Mouse (Mus musculus) frontal cortex, postnatal 14 days (tissue): Measurements from ENCODE around the gene Eci2.
"Not testable (repeated sequence)": the region's sequence is repeated elsewhere in the genome, so short reads cannot be mapped to it uniquely, and the experiment has no call there.

Source experiments
- DNase-seq, 2 experiments: peaks; one replicate each; pipeline ENCODE4 v3.0.0; 2022; ENCODE audit warnings: low spot score in 2 of 2

The Eci2 gene

GRCm38 (mm10) chr13:34993085-34993484, 33.8 kb downstream of the Eci2 start:
- DNase-seq: no peak

- no peak for DNase-seq
Observed at GRCm38 (mm10) chr13:34991581-34992273, 35.2 kb downstream of the Eci2 start.

GRCm38 (mm10) chr13:34983479-34983878, 43.4 kb downstream of the Eci2 start:
- not testable (repeated sequence) for DNase-seq

GRCm38 (mm10) chr13:34978635-34979034, 48.3 kb downstream of the Eci2 start:
- not testable (repeated sequence) for DNase-seq

GRCm38 (mm10) chr13:34977410-34977809, 49.5 kb downstream of the Eci2 start:
- DNase-seq: no peak

GRCm38 (mm10) chr13:34976116-34976515, 50.8 kb downstream of the Eci2 start:
- no peak for DNase-seq

DNA sequence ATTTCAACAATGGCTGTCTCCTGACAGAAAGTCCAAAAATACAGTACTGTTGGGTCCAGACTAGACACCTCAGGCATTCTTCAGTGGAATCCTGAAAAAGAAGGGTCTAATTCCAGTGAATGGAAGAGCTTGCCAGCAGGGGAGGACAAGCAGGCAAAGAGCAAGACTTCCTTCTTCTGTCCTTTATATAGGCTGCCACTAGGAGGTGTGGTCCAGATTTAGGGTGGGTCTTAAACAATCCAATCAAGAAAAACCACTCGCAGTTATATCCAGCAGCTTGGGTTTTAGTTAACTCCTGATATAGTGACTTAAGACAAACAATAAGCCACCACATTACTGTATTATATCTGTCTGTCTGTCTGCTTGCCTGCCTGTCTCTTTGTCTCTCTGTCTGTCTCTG, 53.1 kb downstream of the Eci2 start:
- DNase-seq: no peak

DNA sequence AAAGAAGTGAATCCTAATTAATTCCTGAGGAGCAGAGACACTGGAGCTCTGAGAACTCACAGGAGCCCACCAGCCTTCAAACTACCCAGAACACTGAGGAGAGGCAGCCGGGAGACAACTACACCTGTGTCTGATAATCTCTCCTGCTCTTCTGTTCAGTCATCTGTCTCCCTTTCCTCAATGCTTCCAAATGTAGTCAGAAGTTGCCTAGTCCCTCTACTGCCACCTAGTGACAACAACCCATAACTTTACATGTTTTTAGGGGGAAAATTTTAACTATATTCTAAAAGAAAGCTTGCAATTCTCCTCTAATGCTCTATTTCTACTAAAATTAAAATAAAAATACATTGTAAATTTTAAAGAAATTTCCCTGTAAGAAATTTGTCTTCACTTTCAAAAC, 53.7 kb downstream of the Eci2 start:
- DNase-seq: no peak

GRCm38 (mm10) chr13:34972456-34972855, 54.4 kb downstream of the Eci2 start:
- DNase-seq: not testable (repeated sequence)

DNA sequence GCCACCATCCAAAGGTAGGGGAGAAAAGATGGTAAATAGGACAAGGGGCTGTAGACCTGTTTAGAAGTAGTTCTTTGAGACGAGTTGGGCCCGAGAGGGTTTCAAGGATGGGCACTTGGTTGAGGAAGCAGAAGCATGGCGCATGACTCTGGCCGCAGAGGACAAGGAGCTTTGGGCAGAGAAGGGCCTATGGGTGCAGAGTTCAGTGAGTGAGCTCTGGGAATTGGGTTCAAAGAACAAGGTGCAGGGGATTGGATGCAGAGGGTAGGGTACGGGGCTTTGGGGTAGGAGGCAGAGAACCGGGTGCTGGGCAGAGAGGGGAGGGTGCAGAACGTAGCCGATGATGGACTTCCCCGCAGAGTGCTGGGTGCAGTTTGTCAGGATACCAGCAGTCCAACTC, 61.2 kb downstream of the Eci2 start:
- DNase-seq: not testable (repeated sequence)

DNA sequence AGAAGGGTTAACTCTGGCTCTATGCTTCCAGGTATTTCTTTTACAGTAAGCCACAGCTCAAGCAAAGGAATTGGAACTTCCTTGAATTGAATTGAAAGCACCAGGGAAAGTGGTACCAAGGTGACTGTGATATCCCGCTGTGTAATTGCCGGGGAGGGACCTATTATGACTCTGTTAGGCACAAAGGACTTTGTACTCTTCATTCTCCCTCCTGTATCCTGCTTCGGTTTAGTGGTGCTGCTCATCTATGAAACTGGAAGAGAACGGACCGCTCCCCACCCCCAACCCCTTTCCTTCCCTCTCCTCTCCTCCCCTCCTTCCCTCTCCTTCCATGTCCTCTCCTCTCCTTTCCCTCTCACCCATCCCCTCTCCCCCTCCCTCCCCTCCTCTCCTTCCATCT, 62.0 kb downstream of the Eci2 start:
- no peak for DNase-seq

DNA sequence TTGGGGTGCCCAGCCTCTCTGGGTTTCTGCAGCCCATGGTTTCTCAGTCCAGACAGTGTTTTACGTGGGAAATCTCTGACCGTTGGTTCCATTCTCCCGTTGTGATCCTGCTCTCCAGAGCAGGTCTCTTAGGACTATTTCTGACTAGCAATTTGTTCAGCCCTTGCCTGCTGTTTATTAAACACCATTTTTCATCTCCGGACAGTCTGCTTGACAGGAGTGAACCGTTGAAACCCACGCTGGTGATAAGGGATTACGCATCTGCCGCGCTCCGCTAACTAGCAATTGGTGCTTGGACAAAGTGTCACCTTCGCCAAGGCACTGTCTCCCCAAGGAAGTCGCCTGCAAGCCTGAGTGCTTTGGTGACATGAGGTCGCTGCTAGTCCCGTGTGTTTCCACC, 62.5 kb downstream of the Eci2 start:
- no peak for DNase-seq

DNA sequence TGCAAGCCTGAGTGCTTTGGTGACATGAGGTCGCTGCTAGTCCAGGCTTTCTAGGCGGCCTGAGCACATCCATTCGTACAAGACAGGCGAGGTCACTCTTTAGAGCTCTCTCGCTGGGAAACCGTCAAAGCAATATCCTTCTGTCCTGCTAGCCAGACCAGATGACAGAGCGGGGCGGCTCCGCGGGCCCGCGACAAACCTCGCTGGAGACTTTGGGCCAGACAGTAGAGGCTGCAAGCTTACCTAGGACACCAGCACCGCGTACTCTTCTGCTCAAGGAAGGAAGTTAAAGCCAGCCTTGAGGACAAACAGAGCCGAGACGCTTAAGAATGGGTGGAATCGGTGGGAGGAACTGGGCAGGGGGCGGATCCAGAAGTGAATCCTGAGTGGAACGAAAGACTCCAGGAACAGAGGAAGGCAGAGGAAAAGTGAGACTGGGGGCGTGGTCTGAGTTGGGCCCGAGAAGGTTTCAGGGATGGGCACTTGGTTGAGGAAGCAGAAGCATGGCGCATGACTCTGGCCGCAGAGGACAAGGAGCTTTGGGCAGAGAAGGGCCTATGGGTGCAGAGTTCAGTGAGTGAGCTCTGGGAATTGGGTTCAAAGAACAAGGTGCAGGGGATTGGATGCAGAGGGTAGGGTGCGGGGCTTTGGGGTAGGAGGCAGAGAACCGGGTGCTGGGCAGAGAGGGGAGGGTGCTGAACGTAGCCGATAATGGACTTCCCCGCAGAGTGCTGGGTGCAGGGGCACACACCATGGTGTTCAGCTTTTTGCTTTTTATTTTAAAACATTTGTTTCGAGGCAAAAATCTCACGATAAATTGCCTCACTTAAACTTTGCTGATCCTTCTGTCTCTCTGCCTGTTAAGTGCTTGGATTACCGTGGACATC, 63.1 kb downstream of the Eci2 start, which contains the start of gene Eci3:
Gene Eci3, minus strand, starts transcription at position 300 of the 887 bp plus-strand sequence.
- DNase-seq: peak in 1 of 2 experiments; percentile 10

DNA sequence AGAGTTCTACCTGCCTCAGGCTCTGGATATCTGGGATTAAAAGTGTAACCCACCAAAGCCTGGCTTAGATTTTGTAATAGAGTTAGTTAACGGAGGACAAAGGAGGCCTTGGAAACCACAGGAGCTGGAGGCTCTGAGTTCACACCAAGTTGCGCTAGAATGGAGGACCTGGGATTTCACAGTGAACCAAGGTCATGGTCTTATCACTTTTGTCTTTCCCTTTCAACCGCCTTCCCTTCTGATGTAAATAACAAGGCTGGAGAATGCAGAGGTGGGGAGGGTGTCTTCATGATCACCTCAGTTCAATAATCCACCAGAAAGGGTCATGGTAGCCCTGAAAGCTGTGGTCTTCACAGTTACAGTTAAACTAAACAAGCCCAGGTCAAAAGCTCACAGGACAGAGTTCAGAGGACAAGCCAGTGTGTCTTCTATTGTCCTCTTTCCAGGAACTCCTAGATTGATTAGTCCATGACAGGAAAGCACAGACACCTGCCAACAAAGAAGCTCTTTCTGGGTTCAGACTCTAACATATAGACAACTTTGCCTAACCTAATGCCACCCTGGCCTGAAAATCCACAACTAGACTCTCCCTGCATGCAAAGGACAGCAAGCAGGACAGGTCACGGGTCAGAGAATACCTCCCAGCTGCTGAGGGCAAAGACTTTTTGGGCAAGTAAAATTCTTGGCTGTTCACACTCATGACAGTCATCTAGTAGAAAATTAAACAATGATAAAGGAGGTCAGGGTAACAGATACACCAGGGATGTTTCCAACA, 65.7 kb downstream of the Eci2 start:
- no peak for DNase-seq

DNA sequence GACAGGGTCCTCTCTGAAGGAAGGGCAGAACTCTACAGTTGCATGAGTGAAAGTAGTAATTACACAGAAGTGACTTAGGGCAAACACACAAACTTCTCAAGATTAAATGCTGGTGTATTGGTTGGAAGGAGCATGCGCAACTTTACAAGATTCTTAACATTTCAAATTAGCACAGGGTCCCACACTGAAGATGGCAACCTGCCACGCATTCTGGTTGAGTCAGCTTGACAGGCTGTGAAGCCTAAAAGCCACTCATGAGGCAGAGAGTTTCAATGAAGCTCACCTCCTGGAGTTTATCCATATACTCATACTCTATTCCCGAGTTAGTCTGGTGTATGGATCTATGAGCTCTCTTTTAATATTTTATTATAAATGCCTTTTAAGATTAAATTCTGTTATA, 68.7 kb downstream of the Eci2 start:
- not testable (repeated sequence) for DNase-seq

GRCm38 (mm10) chr13:34956901-34957300, 70.0 kb downstream of the Eci2 start:
- DNase-seq: no peak

- not testable (repeated sequence) for DNase-seq
Observed at GRCm38 (mm10) chr13:34951437-34951836, 75.5 kb downstream of the Eci2 start.

DNA sequence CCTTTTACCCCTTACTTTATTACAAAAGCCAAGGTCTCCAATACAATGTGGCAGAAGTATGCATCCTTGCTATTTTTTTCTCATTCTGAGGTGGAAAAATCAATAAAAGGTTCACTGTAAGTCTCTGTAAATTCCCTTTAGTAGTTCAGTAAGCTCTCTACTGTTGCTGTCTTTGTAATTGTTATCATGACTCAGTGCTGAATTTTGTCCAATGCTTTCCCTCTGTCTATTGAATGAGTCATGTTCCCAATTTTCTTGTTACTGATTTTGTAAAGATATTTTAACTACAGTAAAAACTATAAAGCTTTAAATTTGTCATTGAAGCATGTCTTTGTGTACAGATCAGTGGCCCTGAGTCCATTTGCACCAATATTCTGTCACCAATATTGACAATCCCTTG, 84.5 kb downstream of the Eci2 start:
- no peak for DNase-seq

- no peak for DNase-seq
Observed at GRCm38 (mm10) chr13:34934931-34935644, 91.8 kb downstream of the Eci2 start.
